Comparison of ENCODE assay signal across 30 mouse cellular contexts in genomic region chr2:168906022-168906421, GRCm38 (mm10). TPM values are rescaled to one million over a fixed set of nuclear protein-coding genes. Genes with fewer than 3 reads are reported as not detected.
A peak's percentile ranks its signal among the peaks of the same experiment; 100 is the strongest.
DNase-seq lines count a peak whose midpoint lies in the region; ATAC-seq and TF ChIP-seq lines count a peak whose summit lies in the region.
"Had no signal": no experiment of that assay in that cellular context is flagged by ENCODE, and none has a peak within 500 bp of the region (broad histone marks: within the 10 kb centered on the region; RNA-seq: fewer than 3 reads in every experiment).

No protein-coding gene starts in this region.

- no peaks in the 10 kb centered on the region for H3K4me1 ChIP-seq in hindbrain, postnatal 0 days (ENCODE audit: insufficient read depth, low read length)
- no peaks in the 10 kb centered on the region for H3K4me1 ChIP-seq in hindbrain, embryonic 14.5 days (replicated peaks; ENCODE audit: control insufficient read depth, insufficient read depth, low read length)
- no peaks in the 10 kb centered on the region; the same call in 1 of the 2 replicates for H3K4me1 ChIP-seq in midbrain, embryonic 14.5 days (ENCODE audit: control insufficient read depth, insufficient read depth, low read length)
- peaks cover under 1% of the 10 kb centered on the region; the same call in 1 of the 2 replicates for H3K4me1 ChIP-seq in midbrain, embryonic 16.5 days (ENCODE audit: control insufficient read depth, insufficient read depth, low read length)
- H3K4me1 ChIP-seq in midbrain, embryonic 15.5 days: peaks cover 7% of the 10 kb centered on the region
- H3K4me1 ChIP-seq: liver, embryonic 15.5 days had no signal

- H3K27me3 ChIP-seq in hindbrain, postnatal 0 days (ENCODE audit: insufficient read depth, low read length): peaks cover 4% of the 10 kb centered on the region; the same call in 1 of the 2 replicates
- H3K27me3 ChIP-seq in hindbrain, embryonic 14.5 days (ENCODE audit: control insufficient read depth, insufficient read depth, low read length): peaks cover 11% of the 10 kb centered on the region
- peaks cover 4% of the 10 kb centered on the region; the same call in 1 of the 2 replicates for H3K27me3 ChIP-seq in midbrain, embryonic 14.5 days (ENCODE audit: control insufficient read depth, insufficient read depth, low read length)
- H3K27me3 ChIP-seq in midbrain, embryonic 16.5 days (ENCODE audit: control insufficient read depth, insufficient read depth, low read depth, low read length): peaks cover 2% of the 10 kb centered on the region; the same call in 1 of the 2 replicates
- peaks cover 16% of the 10 kb centered on the region for H3K27me3 ChIP-seq in midbrain, embryonic 15.5 days (replicated peaks)
- H3K27me3 ChIP-seq: CH12.LX had no signal

- no peak for ATAC-seq in hindbrain, postnatal 0 days
- ATAC-seq in hindbrain, embryonic 14.5 days (ENCODE audit: low FRiP score): no peak
- ATAC-seq in midbrain, embryonic 14.5 days (ENCODE audit: low FRiP score, low TSS enrichment): no peak
- ATAC-seq in midbrain, embryonic 16.5 days: no peak
- ATAC-seq in midbrain, embryonic 15.5 days (replicated peaks): 0 out of 2 replicates have a peak, but pooled peaks have one; percentile 44
- ATAC-seq: forebrain, embryonic 15.5 days; inflammation-experienced regulatory T-cells, adult 6 months had no signal

- H3K36me3 ChIP-seq in hindbrain, postnatal 0 days (ENCODE audit: insufficient read depth, low read length): no peaks in the 10 kb centered on the region
- no peaks in the 10 kb centered on the region for H3K36me3 ChIP-seq in hindbrain, embryonic 14.5 days (replicated peaks; ENCODE audit: control insufficient read depth, insufficient read depth)
- H3K36me3 ChIP-seq in midbrain, embryonic 14.5 days (ENCODE audit: control insufficient read depth, insufficient read depth, low read length): no peaks in the 10 kb centered on the region
- no peaks in the 10 kb centered on the region for H3K36me3 ChIP-seq in midbrain, embryonic 16.5 days (ENCODE audit: control insufficient read depth, insufficient read depth, low read length)
- H3K36me3 ChIP-seq in midbrain, embryonic 15.5 days (replicated peaks): no peaks in the 10 kb centered on the region
- H3K36me3 ChIP-seq: embryonic facial prominence, embryonic 10.5 days; forebrain, embryonic 15.5 days; G1E; heart, embryonic 13.5 days; kidney, embryonic 15.5 days; liver, embryonic 15.5 days; midbrain, embryonic 12.5 days; neural tube, embryonic 12.5 days had no signal

- WGBS in hindbrain, postnatal 0 days: 33% methylated on average over 11 of the region's 11 CpGs
- WGBS in hindbrain, embryonic 14.5 days: 34% methylated on average over 11 of the region's 11 CpGs
- 37% methylated on average over 11 of the region's 11 CpGs for WGBS in midbrain, embryonic 14.5 days
- WGBS in midbrain, embryonic 16.5 days: 37% methylated on average over 11 of the region's 11 CpGs
- WGBS in midbrain, embryonic 15.5 days: 34% methylated on average over 11 of the region's 11 CpGs

- no peak overlapping the region for H3K4me3 ChIP-seq in hindbrain, postnatal 0 days (ENCODE audit: low read length)
- no peak overlapping the region for H3K4me3 ChIP-seq in hindbrain, embryonic 14.5 days (replicated peaks; ENCODE audit: low read length)
- no peak overlapping the region for H3K4me3 ChIP-seq in midbrain, embryonic 14.5 days (replicated peaks; ENCODE audit: low read depth, low read length)
- no peak overlapping the region for H3K4me3 ChIP-seq in midbrain, embryonic 16.5 days (ENCODE audit: low read depth, low read length)
- no peak overlapping the region for H3K4me3 ChIP-seq in midbrain, embryonic 15.5 days
- H3K4me3 ChIP-seq: embryonic facial prominence, embryonic 10.5 days; embryonic facial prominence, embryonic 15.5 days; forebrain, embryonic 15.5 days; gastrocnemius, adult 2 months; heart, embryonic 13.5 days; kidney, embryonic 15.5 days; limb, embryonic 12.5 days; liver, embryonic 15.5 days; midbrain, embryonic 12.5 days; myocyte; neural tube, embryonic 12.5 days had no signal

- TF ChIP-seq CTCF in hindbrain, postnatal 0 days (IDR thresholded peaks at IDR 0.05; ENCODE audit: low read depth): no peak

- H3K9me3 ChIP-seq in hindbrain, postnatal 0 days (ENCODE audit: low read length): no peaks in the 10 kb centered on the region
- no peaks in the 10 kb centered on the region for H3K9me3 ChIP-seq in hindbrain, embryonic 14.5 days (ENCODE audit: control insufficient read depth, low read length)
- no peaks in the 10 kb centered on the region for H3K9me3 ChIP-seq in midbrain, embryonic 14.5 days (ENCODE audit: control insufficient read depth, low read length)
- no peaks in the 10 kb centered on the region for H3K9me3 ChIP-seq in midbrain, embryonic 16.5 days (replicated peaks; ENCODE audit: control insufficient read depth, low read length, poor library complexity, severe bottlenecking)
- H3K9me3 ChIP-seq in midbrain, embryonic 15.5 days: no peaks in the 10 kb centered on the region
- H3K9me3 ChIP-seq: embryonic facial prominence, embryonic 10.5 days; embryonic facial prominence, embryonic 15.5 days; forebrain, embryonic 15.5 days; kidney, embryonic 15.5 days; liver, embryonic 15.5 days; midbrain, embryonic 12.5 days; neural tube, embryonic 12.5 days had no signal

- no peak overlapping the region for H3K4me2 ChIP-seq in hindbrain, postnatal 0 days (ENCODE audit: low read depth, low read length)
- H3K4me2 ChIP-seq in hindbrain, embryonic 14.5 days (replicated peaks): no peak overlapping the region
- no peak overlapping the region for H3K4me2 ChIP-seq in midbrain, embryonic 14.5 days (ENCODE audit: low read length)
- H3K4me2 ChIP-seq in midbrain, embryonic 16.5 days (ENCODE audit: low read length): no peak overlapping the region
- H3K4me2 ChIP-seq in midbrain, embryonic 15.5 days: no peak overlapping the region
- H3K4me2 ChIP-seq: embryonic facial prominence, embryonic 15.5 days; forebrain, embryonic 15.5 days; heart, embryonic 13.5 days; kidney, embryonic 15.5 days; limb, embryonic 12.5 days; liver, embryonic 15.5 days; lung, embryonic 14.5 days; midbrain, embryonic 12.5 days; neural tube, embryonic 12.5 days had no signal

- no peak overlapping the region for H3K9ac ChIP-seq in hindbrain, postnatal 0 days (replicated peaks; ENCODE audit: low read length)
- no peak overlapping the region for H3K9ac ChIP-seq in hindbrain, embryonic 14.5 days
- H3K9ac ChIP-seq in midbrain, embryonic 14.5 days (replicated peaks; ENCODE audit: low read length): no peak overlapping the region
- H3K9ac ChIP-seq in midbrain, embryonic 16.5 days (ENCODE audit: low read depth, low read length): no peak overlapping the region
- H3K9ac ChIP-seq in midbrain, embryonic 15.5 days: no peak overlapping the region
- H3K9ac ChIP-seq: embryonic facial prominence, embryonic 15.5 days; forebrain, embryonic 15.5 days; heart, embryonic 13.5 days; kidney, embryonic 15.5 days; limb, embryonic 12.5 days; liver, embryonic 15.5 days; lung, embryonic 14.5 days; midbrain, embryonic 12.5 days; neural tube, embryonic 12.5 days had no signal

- peak; percentile 44 for DNase-seq in embryo, embryonic 10 days (ENCODE audit: low spot score)
- DNase-seq in embryo, embryonic 9.5 days (ENCODE audit: extremely low spot score): no peak
- peak; percentile 17 for DNase-seq in hindbrain, postnatal 0 days (ENCODE audit: low spot score)
- no peak for DNase-seq in hindbrain, embryonic 14.5 days (ENCODE audit: low spot score)
- peak; percentile 49 for DNase-seq in midbrain, embryonic 14.5 days
- no peak for DNase-seq in lung, postnatal 36 days
- DNase-seq: adrenal gland, adult 8-10 months; cerebellum, adult 8-10 months; cerebellum, postnatal 25 days; gastrocnemius, adult 2 months; heart, postnatal 10 days; kidney, adult 18-20 months; kidney, postnatal 25 days; lung, embryonic 14.5 days; lung, postnatal 14 days had no signal

- no peak overlapping the region for H3K27ac ChIP-seq in hindbrain, postnatal 0 days
- no peak overlapping the region for H3K27ac ChIP-seq in hindbrain, embryonic 14.5 days
- no peak overlapping the region for H3K27ac ChIP-seq in midbrain, embryonic 14.5 days (replicated peaks; ENCODE audit: low read depth, low read length)
- no peak overlapping the region for H3K27ac ChIP-seq in midbrain, embryonic 16.5 days (ENCODE audit: low read length)
- H3K27ac ChIP-seq in midbrain, embryonic 15.5 days: 0 out of 2 replicates have a peak overlapping the region, but pooled peaks have one; percentile 5
- H3K27ac ChIP-seq: embryonic facial prominence, embryonic 10.5 days; embryonic facial prominence, embryonic 15.5 days; forebrain, embryonic 15.5 days; gastrocnemius, adult 2 months; heart, embryonic 13.5 days; kidney, embryonic 15.5 days; limb, embryonic 12.5 days; liver, embryonic 15.5 days; midbrain, embryonic 12.5 days; neural tube, embryonic 12.5 days had no signal

RNA-seq across cellular contexts. Expression of gene Zfp64, which starts 49.4 kb away (rescaled TPM):
- 32.1 and 44.3 TPM in 2 replicates for total RNA-seq in hindbrain, postnatal 0 days (2014; rRNA removed)
- 24.9 and 27.5 TPM in 2 replicates for polyA plus RNA-seq in hindbrain, postnatal 0 days (2015; fragmentation: Nextera tagmentation; extraction: Ambion mirVana)
- polyA plus RNA-seq in hindbrain, embryonic 14.5 days (2014; fragmentation: Nextera tagmentation; extraction: Ambion mirVana): 27.3 and 29.7 TPM in 2 replicates
- 43.3 and 45.9 TPM in 2 replicates for polyA plus RNA-seq in midbrain, embryonic 14.5 days (2014; fragmentation: Nextera tagmentation; extraction: Ambion mirVana)
- 42.0 and 46.0 TPM in 2 replicates for polyA plus RNA-seq in midbrain, embryonic 16.5 days (2015; fragmentation: Nextera tagmentation; extraction: Ambion mirVana)
- polyA plus RNA-seq in midbrain, embryonic 15.5 days (2015; fragmentation: Nextera tagmentation; extraction: Ambion mirVana): 44.5 and 46.9 TPM in 2 replicates

Comparison
In these comparisons a context has a peak if more than half of its experiments do, and no peak if none do; other contexts are left out.
1. DNase-seq: peak in embryo, embryonic 10 days (single experiment), hindbrain, postnatal 0 days (single experiment) and midbrain, embryonic 14.5 days (single experiment); none in embryo, embryonic 9.5 days (single experiment), hindbrain, embryonic 14.5 days (single experiment) and lung, postnatal 36 days (single experiment).